ENCODE assay signal across 13 mouse cellular contexts in genomic region chr16:30869136-30869909, GRCm38 (mm10).
A peak's percentile ranks its signal among the peaks of the same experiment; 100 is the strongest.
DNase-seq lines count a peak whose midpoint lies in the region; ATAC-seq and TF ChIP-seq lines count a peak whose summit lies in the region.
"Had no signal": no experiment of that assay in that cellular context is flagged by ENCODE, and none has a peak within 500 bp of the region (broad histone marks: within the 10 kb centered on the region; RNA-seq: fewer than 3 reads in every experiment).

No protein-coding gene starts in this region.

- H3K27ac ChIP-seq in heart, embryonic 15.5 days = peak overlapping the region; percentile 61
- no peak overlapping the region for H3K27ac ChIP-seq in lung, embryonic 16.5 days (ENCODE audit: low read length)
- H3K27ac ChIP-seq in embryonic fibroblast, embryonic 13.5 days (ENCODE audit: insufficient read depth, low read length) = peak overlapping the region; percentile 27; the same call in 1 of the 2 replicates
- H3K27ac ChIP-seq: hindbrain, embryonic 15.5 days; midbrain, embryonic 10.5 days had no signal

- no peaks in the 10 kb centered on the region for H3K36me3 ChIP-seq in heart, embryonic 15.5 days
- no peaks in the 10 kb centered on the region for H3K36me3 ChIP-seq in lung, embryonic 16.5 days (ENCODE audit: control insufficient read depth, insufficient read depth, low read length)
- H3K36me3 ChIP-seq: hindbrain, embryonic 15.5 days; midbrain, embryonic 10.5 days had no signal

- H3K9ac ChIP-seq in heart, embryonic 15.5 days = no peak overlapping the region
- no peak overlapping the region for H3K9ac ChIP-seq in lung, embryonic 16.5 days (ENCODE audit: low read length)
- H3K9ac ChIP-seq: hindbrain, embryonic 15.5 days had no signal

- no peak for TF ChIP-seq CTCF in embryonic fibroblast, embryonic 13.5 days (IDR thresholded peaks at IDR 0.05; ENCODE audit: borderline replicate concordance, insufficient read depth, low read length)

- H3K9me3 ChIP-seq in heart, embryonic 15.5 days (replicated peaks) = no peaks in the 10 kb centered on the region
- H3K9me3 ChIP-seq in lung, embryonic 16.5 days (ENCODE audit: control insufficient read depth, low read length) = peaks cover 3% of the 10 kb centered on the region; the same call in 1 of the 2 replicates
- H3K9me3 ChIP-seq: hindbrain, embryonic 15.5 days had no signal

- H3K4me3 ChIP-seq in heart, embryonic 15.5 days = no peak overlapping the region
- no peak overlapping the region for H3K4me3 ChIP-seq in lung, embryonic 16.5 days (ENCODE audit: low read length)
- H3K4me3 ChIP-seq in embryonic fibroblast, embryonic 13.5 days (ENCODE audit: insufficient read depth, low read length) = no peak overlapping the region
- H3K4me3 ChIP-seq: erythroblast, embryonic 14.5 days; hindbrain, embryonic 15.5 days; midbrain, embryonic 10.5 days; myocyte had no signal

- ATAC-seq in heart, embryonic 15.5 days (replicated peaks; ENCODE audit: insufficient number of reproducible peaks, insufficient read depth, low FRiP score, low read depth) = no peak
- peak; percentile 16; the same call in 1 of the 2 replicates for ATAC-seq in lung, embryonic 16.5 days (ENCODE audit: low read depth)
- ATAC-seq: Patski had no signal

- no peaks in the 10 kb centered on the region for H3K27me3 ChIP-seq in heart, embryonic 15.5 days
- no peaks in the 10 kb centered on the region for H3K27me3 ChIP-seq in lung, embryonic 16.5 days (ENCODE audit: control insufficient read depth, insufficient read depth, low read depth, low read length)
- H3K27me3 ChIP-seq: hindbrain, embryonic 15.5 days; Patski had no signal

- H3K4me1 ChIP-seq in heart, embryonic 15.5 days (replicated peaks) = peaks cover 16% of the 10 kb centered on the region
- peaks cover 11% of the 10 kb centered on the region for H3K4me1 ChIP-seq in lung, embryonic 16.5 days (replicated peaks; ENCODE audit: control insufficient read depth, insufficient read depth, low read length)
- H3K4me1 ChIP-seq in embryonic fibroblast, embryonic 13.5 days (ENCODE audit: control insufficient read depth, insufficient read depth, low read length) = no peaks in the 10 kb centered on the region

- DNase-seq in heart, adult 11 months = no peak
- DNase-seq in lung, postnatal 25 days (ENCODE audit: low spot score) = no peak
- DNase-seq in Muller cell, postnatal 12 days (ENCODE audit: inconsistent ontology term) = no peak
- no peak for DNase-seq in adrenal gland, postnatal 10 days
- DNase-seq: cerebellum, adult 8-10 months had no signal

- TF ChIP-seq POLR2A in embryonic fibroblast, embryonic 13.5 days (IDR thresholded peaks at IDR 0.05; ENCODE audit: low read depth, low read length) = no peak

- no peak overlapping the region for H3K4me2 ChIP-seq in heart, embryonic 15.5 days
- no peak overlapping the region for H3K4me2 ChIP-seq in lung, embryonic 16.5 days (ENCODE audit: low read depth, low read length)
- H3K4me2 ChIP-seq: hindbrain, embryonic 15.5 days had no signal

- WGBS in heart, embryonic 15.5 days = 80% methylated on average over 7 of the region's 7 CpGs
- WGBS in lung, embryonic 16.5 days = 79% methylated on average over 7 of the region's 7 CpGs
